11 mouse cellular contexts compared by ENCODE assay signal in the genomic region with DNA sequence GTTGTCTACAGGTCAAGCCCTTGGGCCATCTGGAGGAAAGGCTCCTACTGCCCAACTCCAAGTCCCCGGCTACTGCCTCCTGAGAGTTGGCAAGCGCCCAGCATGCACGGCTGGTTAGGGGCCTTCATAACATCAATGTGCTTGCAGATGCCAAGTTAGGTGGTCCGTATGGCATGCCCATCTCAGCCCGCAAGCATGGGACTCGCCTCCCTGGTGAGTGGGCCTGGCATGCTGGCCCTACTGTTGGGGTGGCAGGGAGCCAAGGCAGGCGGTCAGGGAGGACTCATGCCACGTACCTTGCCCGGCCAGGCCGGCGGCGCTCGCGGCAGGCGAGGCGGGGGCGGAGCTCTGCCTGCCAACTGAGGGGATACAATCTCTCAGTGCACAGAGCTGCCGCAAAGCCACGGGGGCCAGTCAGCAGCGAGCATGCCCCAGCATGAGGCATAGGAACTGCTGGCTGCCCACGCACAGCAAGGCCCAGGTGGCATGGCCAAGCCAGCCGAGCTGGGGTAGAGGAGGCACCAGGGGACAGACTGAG. TPM values are rescaled to one million over a fixed set of nuclear protein-coding genes. Genes with fewer than 3 reads are reported as not detected.
DNase-seq lines count a peak whose midpoint lies in the region; ATAC-seq and TF ChIP-seq lines count a peak whose summit lies in the region.
"Had no signal": no experiment of that assay in that cellular context is flagged by ENCODE, and none has a peak within 500 bp of the region (broad histone marks: within the 10 kb centered on the region; RNA-seq: fewer than 3 reads in every experiment).

No protein-coding gene starts in this region.

- H3K27ac ChIP-seq in left cerebral cortex, adult 2 months = peak overlapping the region; percentile 55
- H3K27ac ChIP-seq: liver, embryonic 13.5 days; midbrain, embryonic 10.5 days had no signal

- no peak for TF ChIP-seq CTCF in left cerebral cortex, adult 2 months (IDR thresholded peaks at IDR 0.05)

- ATAC-seq in megakaryocyte progenitor cell, adult 5-6 weeks (replicated peaks; ENCODE audit: poor library complexity) = no peak
- ATAC-seq: Patski had no signal

- intact Hi-C loops in left cerebral cortex, adult 2 months (cut with DNase I) = no loop called here
- intact Hi-C loops in left cerebral cortex, postnatal 25 days (cut with DNase I) = loop anchor here (5.0 kb wide), 1 partner anchor 35 kb away; a partner anchor contains a TSS
- intact Hi-C loops in heart, postnatal 36 days (cut with DNase I) = loop anchor here (2.0 kb wide), 1 partner anchor 19 kb away; no protein-coding TSS in a partner anchor

- no peak overlapping the region for H3K4me3 ChIP-seq in left cerebral cortex, adult 2 months
- H3K4me3 ChIP-seq: liver, embryonic 13.5 days; midbrain, embryonic 10.5 days had no signal

- DNase-seq in gastrocnemius, adult 18-20 months (ENCODE audit: low spot score) = peak; percentile 31
- no peak for DNase-seq in gastrocnemius, postnatal 4 days (ENCODE audit: low spot score in 2 of 2)
- DNase-seq in left cerebral cortex, adult 2 months (ENCODE audit: extremely low spot score in 1 of 2, low spot score in 2 of 2) = no peak
- no peak for DNase-seq in left cerebral cortex, postnatal 25 days (ENCODE audit: low spot score in 2 of 2)
- DNase-seq in cerebellum, adult 18-20 months = peak; percentile 88 to 92
- peak; percentile 31 to 42 for DNase-seq in heart, postnatal 36 days
- DNase-seq in testis, postnatal 14 days (ENCODE audit: low spot score) = no peak
- DNase-seq: liver, embryonic 13.5 days had no signal

RNA-seq across cellular contexts. Expression of a gene that starts 23.1 kb away (rescaled TPM):
- 1 to 10 TPM; 5.4 to 7.2 TPM for total RNA-seq in gastrocnemius, adult 18-20 months (2021)
- 10 to 100 TPM; 22.8 to 26.7 TPM for total RNA-seq in gastrocnemius, postnatal 4 days (2021)
- 10 to 100 TPM; 15.5 to 17.7 TPM for total RNA-seq in left cerebral cortex, adult 2 months (2021)
- 10 to 100 TPM; 14.9 to 17.4 TPM for total RNA-seq in left cerebral cortex, postnatal 25 days (2021)
- total RNA-seq in heart, postnatal 36 days (2021) = 10 to 100 TPM; 10.6 to 10.8 TPM
- 21.2 and 30.7 TPM in 2 replicates for total RNA-seq in megakaryocyte progenitor cell, adult 5-6 weeks (2015)
- 6.6 and 8.5 TPM in 2 replicates for total RNA-seq in megakaryocyte progenitor cell, adult 5-6 weeks (2017)

RNA-seq across cellular contexts. Expression of a gene that starts 36.4 kb away (rescaled TPM):
- 100 to 1,000 TPM; 168 to 192 TPM for total RNA-seq in gastrocnemius, adult 18-20 months (2021)
- 10 to 100 TPM; 92.5 to 94.3 TPM for total RNA-seq in gastrocnemius, postnatal 4 days (2021)
- 100 to 1,000 TPM; 328 to 345 TPM for total RNA-seq in left cerebral cortex, adult 2 months (2021)
- total RNA-seq in left cerebral cortex, postnatal 25 days (2021) = 100 to 1,000 TPM; 292 to 312 TPM
- 10 to 100 TPM; 51.4 to 52.8 TPM for total RNA-seq in heart, postnatal 36 days (2021)
- 22.9 and 29.1 TPM in 2 replicates for total RNA-seq in megakaryocyte progenitor cell, adult 5-6 weeks (2015)
- total RNA-seq in megakaryocyte progenitor cell, adult 5-6 weeks (2017) = 47.5 and 52.5 TPM in 2 replicates

RNA-seq across cellular contexts. Expression of a gene that starts 50.1 kb away (rescaled TPM):
- 10 to 100 TPM; 27.3 to 36.0 TPM for total RNA-seq in gastrocnemius, adult 18-20 months (2021)
- total RNA-seq in gastrocnemius, postnatal 4 days (2021) = 10 to 100 TPM; 81.5 to 83.6 TPM
- total RNA-seq in left cerebral cortex, adult 2 months (2021) = 100 to 1,000 TPM; 176 to 180 TPM
- total RNA-seq in left cerebral cortex, postnatal 25 days (2021) = 100 to 1,000 TPM; 152 to 155 TPM
- total RNA-seq in heart, postnatal 36 days (2021) = 10 to 100 TPM; 45.4 to 47.8 TPM
- 19.5 and 23.4 TPM in 2 replicates for total RNA-seq in megakaryocyte progenitor cell, adult 5-6 weeks (2015)
- total RNA-seq in megakaryocyte progenitor cell, adult 5-6 weeks (2017) = 19.1 and 23.5 TPM in 2 replicates

RNA-seq across cellular contexts. Expression of a gene that starts 54.6 kb away (rescaled TPM):
- 100 to 1,000 TPM; 126 to 132 TPM for total RNA-seq in gastrocnemius, adult 18-20 months (2021)
- total RNA-seq in gastrocnemius, postnatal 4 days (2021) = 10 to 100 TPM; 78.0 to 85.7 TPM
- total RNA-seq in left cerebral cortex, adult 2 months (2021) = 10 to 100 TPM; 47.3 to 48.1 TPM
- total RNA-seq in left cerebral cortex, postnatal 25 days (2021) = 10 to 100 TPM; 45.9 to 51.8 TPM
- 100 to 1,000 TPM; 120 to 123 TPM for total RNA-seq in heart, postnatal 36 days (2021)
- total RNA-seq in megakaryocyte progenitor cell, adult 5-6 weeks (2015) = 163 and 169 TPM in 2 replicates
- total RNA-seq in megakaryocyte progenitor cell, adult 5-6 weeks (2017) = 104 and 110 TPM in 2 replicates

Comparison
In these comparisons a context has a peak if more than half of its experiments do, and no peak if none do; other contexts are left out.
1. DNase-seq: peak in gastrocnemius, adult 18-20 months (single experiment), cerebellum, adult 18-20 months (2 of 2) and heart, postnatal 36 days (2 of 2); none in gastrocnemius, postnatal 4 days (0 of 2), left cerebral cortex, adult 2 months (0 of 2), left cerebral cortex, postnatal 25 days (0 of 2) and testis, postnatal 14 days (single experiment).